In the genomic region with DNA sequence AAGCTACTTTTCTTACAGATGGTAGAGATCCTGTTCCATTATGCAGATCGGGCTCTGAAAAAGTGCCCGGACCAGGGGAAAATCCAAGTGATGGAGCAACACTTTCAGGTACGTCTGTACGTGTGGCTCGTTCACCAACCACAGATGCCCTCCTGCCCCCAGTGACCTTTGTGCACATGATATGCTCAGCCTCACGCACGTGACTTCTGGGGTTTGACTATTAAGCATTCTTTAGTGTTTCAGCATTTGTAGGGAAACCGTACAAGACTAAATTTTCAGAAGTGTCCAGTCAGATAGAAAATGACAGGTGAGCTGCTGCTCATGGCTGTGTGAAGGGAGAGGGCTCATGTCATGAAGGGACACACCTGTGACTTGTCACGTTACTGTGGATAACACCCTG, we compare ENCODE assay signal across 14 mouse cellular contexts.
"Had no signal": no experiment of that assay in that cellular context is flagged by ENCODE, and none has a peak within 500 bp of the region (broad histone marks: within the 10 kb centered on the region; RNA-seq: fewer than 3 reads in every experiment).

No protein-coding gene starts in this region.

- H3K27me3 ChIP-seq: limb, embryonic 12.5 days; midbrain, embryonic 13.5 days; stomach, embryonic 15.5 days had no signal

- H3K4me1 ChIP-seq: limb, embryonic 12.5 days; midbrain, embryonic 13.5 days; stomach, embryonic 15.5 days had no signal

- H3K9me3 ChIP-seq: limb, embryonic 12.5 days; midbrain, embryonic 13.5 days; stomach, embryonic 15.5 days had no signal

- H3K9ac ChIP-seq: limb, embryonic 12.5 days; liver, embryonic 14.5 days; midbrain, embryonic 13.5 days; stomach, embryonic 15.5 days had no signal

- H3K27ac ChIP-seq: limb, embryonic 12.5 days; liver, embryonic 14.5 days; midbrain, embryonic 13.5 days; stomach, embryonic 15.5 days had no signal

- H3K4me3 ChIP-seq: limb, embryonic 12.5 days; midbrain, embryonic 13.5 days; stomach, embryonic 15.5 days had no signal

- DNase-seq: layer of hippocampus, adult 9-11 months; layer of hippocampus, postnatal 36 days; liver; lung, adult 2 months; lung, postnatal 36 days; right cerebral cortex, postnatal 14 days; thymus, adult 2 months; thymus, postnatal 25 days had no signal

- H3K4me2 ChIP-seq: limb, embryonic 12.5 days; midbrain, embryonic 13.5 days; stomach, embryonic 15.5 days had no signal

- ATAC-seq: inflammation-experienced regulatory T-cells, adult 6 months; lung, postnatal 0 days; midbrain, embryonic 13.5 days had no signal
